Mouse (Mus musculus) lung, adult 2 months (tissue): ENCODE data around the gene Ptprd.

ENCODE experiments used
- CTCF ChIP-seq: fragments of 200-500 bp; IDR thresholded peaks from 2 replicates; pipeline ENCODE4 v1.5.1; 2011; ENCODE audit warnings: mild to moderate bottlenecking, low read length, control low read depth; ENCODE audit not compliant: insufficient read depth
- POLR2A ChIP-seq: fragments of 200-500 bp; IDR thresholded peaks from 2 replicates; pipeline ENCODE4 v1.6.1; 2011; ENCODE audit warnings: low read depth, mild to moderate bottlenecking, control low read depth, low read length, borderline replicate concordance; ENCODE audit errors: extremely low read depth

DNA sequence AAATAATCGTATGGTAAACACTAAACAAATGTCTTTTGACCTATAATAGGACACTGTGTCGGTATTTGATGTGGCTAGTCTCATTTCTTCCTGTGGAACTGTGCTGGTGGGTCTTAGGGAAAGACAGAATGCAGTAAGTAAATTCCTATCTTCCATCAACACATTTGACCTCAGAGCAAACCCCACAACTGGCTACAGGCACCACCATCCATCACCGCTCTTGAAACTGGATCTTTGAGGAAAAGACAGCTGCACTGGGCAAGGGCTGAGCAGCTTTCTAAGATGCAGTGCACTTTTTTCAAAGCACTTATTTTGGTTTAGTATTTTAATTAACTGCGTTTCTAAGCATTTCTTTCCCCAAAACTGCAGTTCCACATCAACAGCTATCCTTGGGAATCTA lies 1768.2 kb downstream of the Ptprd start:
- TF ChIP-seq POLR2A (no peak), CTCF (no peak)
